Mouse (Mus musculus): ENCODE data around the gene Fgf2.

- TF ChIP-seq POLR2A (IDR thresholded peaks at IDR 0.05; ENCODE audit: insufficient read depth, low read depth, low read length): no peak
- no peak for TF ChIP-seq CTCF (IDR thresholded peaks at IDR 0.05)
Observed at GRCm38 (mm10) chr3:37313371-37313770, 34.8 kb upstream of the Fgf2 start.
